Mouse (Mus musculus): ENCODE measurements around the gene Baiap3. TPM values are rescaled to one million over a fixed set of nuclear protein-coding genes. Genes with fewer than 3 reads are reported as not detected.
A peak's percentile ranks its signal among the peaks of the same experiment; 100 is the strongest.

Baiap3 gene
- 1 to 10 TPM in 1 of 2 experiments, under 1 TPM in 1; 0.62 to 1.3 TPM for total RNA-seq (2021)
- long read RNA-seq, experiment 1, partial matches to known transcripts, result 1 of 1 reads
- long read RNA-seq, experiment 1, other reads (novel, unspliced or antisense), result 0 of 1 reads
- long read RNA-seq, experiment 2, result 0 reads

GRCm38 (mm10) chr17:25256140-25256754, at the start of gene Baiap3:
Gene Baiap3, minus strand, starts transcription at chr17:25256364.
- DNase-seq, result no peak

GRCm38 (mm10) chr17:25298094-25298493, 41.9 kb upstream of the Baiap3 start, which contains the start of gene Prss34:
Gene Prss34, plus strand, starts transcription at chr17:25298394.
- DNase-seq, result no peak

GRCm38 (mm10) chr17:25294111-25294510, 37.9 kb upstream of the Baiap3 start:
- no peak for DNase-seq

- DNase-seq, result no peak
Measured at GRCm38 (mm10) chr17:25293495-25293894, 37.3 kb upstream of the Baiap3 start.

GRCm38 (mm10) chr17:25290411-25290810, 34.2 kb upstream of the Baiap3 start:
- DNase-seq, result no peak

- DNase-seq, result peak; percentile 25 to 42
Measured at GRCm38 (mm10) chr17:25288842-25289241, 32.7 kb upstream of the Baiap3 start.

GRCm38 (mm10) chr17:25285033-25285432, 28.9 kb upstream of the Baiap3 start:
- DNase-seq, result peak; percentile 67 to 82

GRCm38 (mm10) chr17:25282133-25282532, 26.0 kb upstream of the Baiap3 start:
- DNase-seq, result peak; percentile 43 to 72

- no peak for DNase-seq
Measured at GRCm38 (mm10) chr17:25275833-25276232, 19.7 kb upstream of the Baiap3 start.

- DNase-seq, result no peak
Measured at GRCm38 (mm10) chr17:25274571-25275346, 18.6 kb upstream of the Baiap3 start, which contains the start of gene Ube2i. Gene Ube2i, minus strand, starts transcription at chr17:25274622.

GRCm38 (mm10) chr17:25273706-25274501, 17.7 kb upstream of the Baiap3 start:
- peak; percentile 97 to 99 for DNase-seq

- DNase-seq, result peak in 1 of 2 experiments; percentile 93
Measured at GRCm38 (mm10) chr17:25272951-25273705, 17.0 kb upstream of the Baiap3 start.

GRCm38 (mm10) chr17:25272326-25272725, 16.2 kb upstream of the Baiap3 start:
- no peak for DNase-seq

- no peak for DNase-seq
Measured at GRCm38 (mm10) chr17:25270795-25271335, 14.7 kb upstream of the Baiap3 start.

- DNase-seq, result peak; percentile 60 to 78
Measured at GRCm38 (mm10) chr17:25264453-25264852, 8.3 kb upstream of the Baiap3 start.

- DNase-seq, result no peak
Measured at GRCm38 (mm10) chr17:25257804-25258261, 1.7 kb upstream of the Baiap3 start.

GRCm38 (mm10) chr17:25255110-25255509, 1.1 kb downstream of the Baiap3 start:
- no peak for DNase-seq

GRCm38 (mm10) chr17:25253760-25254159, 2.4 kb downstream of the Baiap3 start:
- no peak for DNase-seq

- DNase-seq, result no peak
Measured at GRCm38 (mm10) chr17:25252643-25253042, 3.5 kb downstream of the Baiap3 start.

- no peak for DNase-seq
Measured at GRCm38 (mm10) chr17:25250181-25250835, 5.9 kb downstream of the Baiap3 start.

All from heart, adult 18-20 months (tissue).